Mouse (Mus musculus): ENCODE results near the gene Eipr1.
"Not testable (repeated sequence)": the region's sequence is repeated elsewhere in the genome, so short reads cannot be mapped to it uniquely, and the experiment has no call there.

Gene Eipr1

GRCm38 (mm10) chr12:28751508-28752263 is at the start of gene Eipr1:
Gene Eipr1 (plus strand): TSS chr12:28751803.
- peak; percentile 88 to 90 for DNase-seq

DNA sequence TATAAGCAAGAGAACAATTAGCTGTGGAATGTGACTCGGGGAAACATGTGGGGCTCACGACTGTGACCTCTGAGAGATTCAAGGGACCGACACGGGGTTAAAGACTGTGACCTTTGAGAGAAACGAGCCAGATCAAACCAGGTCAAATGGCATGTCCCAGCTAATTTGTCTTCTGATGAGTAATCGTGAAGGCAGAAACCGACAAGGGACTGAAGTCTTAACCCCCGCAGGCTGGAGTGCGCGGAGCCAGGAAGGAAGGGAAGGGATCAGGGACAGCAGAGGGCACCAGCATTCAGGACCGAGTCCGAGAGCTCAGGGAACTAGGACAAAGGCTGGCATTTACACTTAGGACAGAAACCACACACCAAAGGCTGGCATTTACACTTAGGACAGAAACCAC is 47.2 kb upstream of the Eipr1 start:
- peak; percentile 22 to 43 for DNase-seq

- DNase-seq, result no peak
These were observed 46.4 kb upstream of the Eipr1 start for GRCm38 (mm10) chr12:28705204-28705603.

- no peak for DNase-seq
These were observed 43.4 kb upstream of the Eipr1 start for GRCm38 (mm10) chr12:28708154-28708553.

GRCm38 (mm10) chr12:28710566-28711185 is 40.9 kb upstream of the Eipr1 start:
- DNase-seq, result no peak

DNA sequence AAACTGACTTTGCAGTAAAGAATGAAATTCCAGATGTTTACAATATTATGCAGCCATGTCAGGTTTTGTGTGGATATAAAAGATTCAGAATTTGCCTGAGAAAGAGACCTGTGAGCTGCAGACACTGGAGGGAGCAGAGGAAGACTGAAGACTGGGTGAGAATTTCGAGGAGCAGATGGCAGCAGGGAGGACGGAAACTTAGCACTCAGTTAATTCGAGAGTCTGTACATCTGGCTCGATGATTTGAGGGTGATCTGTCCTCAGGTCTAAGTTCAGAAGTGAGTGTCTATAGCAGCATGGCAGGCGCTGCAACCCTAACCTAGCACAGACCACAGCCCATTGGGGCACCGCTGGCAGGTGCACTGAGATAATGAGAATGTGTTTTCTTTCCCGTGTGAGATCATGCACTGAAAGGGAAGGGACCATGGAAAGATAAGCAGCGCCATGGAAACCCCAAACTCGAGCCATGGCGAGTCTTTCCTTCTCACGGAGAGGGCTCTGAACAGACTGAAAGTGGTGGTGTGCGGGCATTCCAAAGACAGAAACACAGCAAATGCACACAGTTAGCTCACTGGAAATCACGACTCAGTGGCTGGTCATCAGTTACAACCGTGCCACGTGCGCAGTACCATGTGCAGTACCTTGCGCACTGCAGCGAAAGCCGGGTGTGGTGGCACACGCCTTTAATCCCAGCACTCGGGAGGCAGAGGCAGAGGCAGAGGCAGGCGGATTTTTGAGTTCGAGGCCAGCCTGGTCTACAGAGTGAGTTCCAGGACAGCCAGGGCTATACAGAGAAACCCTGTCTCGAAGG is 36.6 kb upstream of the Eipr1 start:
- no peak for DNase-seq

DNA sequence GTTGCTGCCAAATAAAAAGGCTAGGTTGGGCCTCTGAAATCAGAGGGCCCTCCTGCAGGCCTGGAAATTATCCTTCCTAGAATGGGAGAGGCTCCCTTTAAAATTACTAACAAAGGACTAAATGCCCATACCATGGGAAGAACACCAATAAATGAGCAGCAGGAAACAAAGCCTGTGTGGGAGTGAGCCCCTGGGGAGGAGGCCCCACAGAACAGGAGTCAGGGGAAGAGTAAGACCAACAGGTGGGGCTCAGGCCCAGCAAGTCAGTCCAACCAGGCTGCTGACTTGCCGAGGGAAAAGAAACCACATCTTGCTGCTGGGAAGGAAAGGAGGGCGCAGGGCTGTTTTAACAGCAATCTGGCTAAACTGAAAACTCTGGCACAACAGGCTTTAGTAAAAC is 34.5 kb upstream of the Eipr1 start:
- no peak for DNase-seq

GRCm38 (mm10) chr12:28718106-28718505 is 33.5 kb upstream of the Eipr1 start:
- no peak for DNase-seq

GRCm38 (mm10) chr12:28724366-28724765 is 27.2 kb upstream of the Eipr1 start:
- DNase-seq, result no peak

DNA sequence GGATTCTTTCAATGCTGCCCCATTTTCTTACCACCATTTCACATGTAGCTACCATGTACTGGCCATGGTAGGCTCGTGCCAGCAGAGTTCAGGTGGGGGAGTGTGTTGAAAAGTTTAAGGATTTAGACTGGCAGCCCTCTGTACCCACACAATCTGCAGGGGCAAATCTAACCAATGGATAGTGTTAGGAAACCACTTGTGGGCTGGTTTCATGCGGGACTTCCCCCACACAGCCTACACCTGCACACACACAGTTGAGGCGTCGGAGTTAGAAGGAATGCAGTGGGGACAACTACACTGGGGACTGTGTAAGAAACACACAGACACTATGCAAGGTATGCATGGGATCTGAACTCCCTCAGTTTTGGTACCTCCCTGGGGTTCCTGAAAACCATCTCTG is 25.4 kb upstream of the Eipr1 start:
- DNase-seq, result no peak

GRCm38 (mm10) chr12:28727061-28727460 is 24.5 kb upstream of the Eipr1 start:
- no peak for DNase-seq

DNA sequence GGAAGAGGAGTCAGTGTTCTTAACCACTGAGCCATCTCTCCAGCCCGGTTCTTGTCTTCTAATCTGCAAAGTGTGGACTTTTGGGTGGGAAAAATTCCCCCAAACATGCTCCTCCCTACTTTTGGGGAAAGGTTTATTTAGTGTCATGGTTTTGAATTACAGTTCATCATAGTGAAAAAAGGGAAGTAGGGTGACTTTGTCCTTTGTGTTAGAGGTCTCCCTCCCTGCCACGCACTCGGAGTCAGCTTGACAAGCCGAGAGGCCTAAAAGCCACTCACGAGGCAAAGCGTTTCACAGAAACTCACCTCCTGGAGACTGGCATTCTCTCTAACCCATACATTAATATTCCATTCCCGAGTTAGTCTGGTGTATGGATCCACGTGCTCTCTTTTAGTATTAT is 19.0 kb upstream of the Eipr1 start:
- no peak for DNase-seq

DNA sequence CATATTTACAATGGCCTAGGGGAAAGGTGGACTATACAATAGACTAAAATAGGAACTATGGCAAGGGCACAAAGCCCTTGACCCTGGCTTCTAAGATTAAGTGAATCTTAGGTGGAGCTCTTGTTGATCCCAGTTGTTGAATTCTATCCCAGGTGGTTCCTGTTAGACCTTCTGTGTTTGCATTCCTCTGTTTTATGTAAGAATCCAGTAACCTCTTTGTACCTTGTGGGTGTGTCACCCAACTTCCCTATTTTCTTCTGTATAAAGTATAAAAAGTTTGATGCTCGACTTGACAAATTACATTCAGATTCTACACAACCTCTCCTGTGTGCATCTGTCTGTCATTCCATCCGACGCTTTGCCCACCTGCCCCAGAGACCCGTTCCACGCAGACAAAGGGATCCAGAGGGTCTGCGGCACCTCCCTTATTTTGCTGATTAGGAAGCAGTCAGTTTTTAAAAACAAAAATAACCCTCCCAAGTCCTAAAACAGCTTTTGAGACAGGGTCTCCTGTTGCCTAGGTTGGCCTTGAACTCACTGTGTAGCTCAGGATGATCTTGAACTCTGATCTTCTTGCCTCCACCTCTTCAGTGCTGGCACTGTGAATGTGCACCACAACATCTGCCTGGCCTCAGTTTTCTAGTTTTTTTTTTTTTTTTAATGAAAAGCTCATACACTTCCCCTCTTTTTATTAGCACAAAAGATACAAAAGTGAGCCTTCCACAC is 17.9 kb upstream of the Eipr1 start:
- DNase-seq, result not testable (repeated sequence)

DNA sequence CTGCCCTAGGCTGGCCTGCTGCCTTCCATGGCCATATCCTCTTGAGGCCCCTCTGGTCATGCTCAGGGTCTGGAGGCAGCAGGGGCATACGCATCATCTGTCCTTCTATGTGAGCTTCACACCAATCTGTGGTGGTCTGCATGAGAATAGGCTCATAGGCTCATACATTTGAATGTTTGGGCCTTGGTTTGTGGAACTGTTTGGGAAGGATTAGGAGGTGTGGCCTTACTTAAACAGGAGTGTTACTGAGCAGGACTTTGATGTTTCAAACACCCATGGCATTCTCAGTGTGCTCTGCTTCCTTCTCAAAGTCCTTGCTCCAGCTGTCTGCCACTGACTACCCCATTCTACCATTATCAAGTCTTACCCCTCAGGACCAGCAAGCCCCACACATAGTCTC is 17.3 kb upstream of the Eipr1 start:
- no peak for DNase-seq

GRCm38 (mm10) chr12:28735293-28735692 is 16.3 kb upstream of the Eipr1 start:
- no peak for DNase-seq

GRCm38 (mm10) chr12:28743328-28743727 is 8.3 kb upstream of the Eipr1 start:
- no peak for DNase-seq

DNA sequence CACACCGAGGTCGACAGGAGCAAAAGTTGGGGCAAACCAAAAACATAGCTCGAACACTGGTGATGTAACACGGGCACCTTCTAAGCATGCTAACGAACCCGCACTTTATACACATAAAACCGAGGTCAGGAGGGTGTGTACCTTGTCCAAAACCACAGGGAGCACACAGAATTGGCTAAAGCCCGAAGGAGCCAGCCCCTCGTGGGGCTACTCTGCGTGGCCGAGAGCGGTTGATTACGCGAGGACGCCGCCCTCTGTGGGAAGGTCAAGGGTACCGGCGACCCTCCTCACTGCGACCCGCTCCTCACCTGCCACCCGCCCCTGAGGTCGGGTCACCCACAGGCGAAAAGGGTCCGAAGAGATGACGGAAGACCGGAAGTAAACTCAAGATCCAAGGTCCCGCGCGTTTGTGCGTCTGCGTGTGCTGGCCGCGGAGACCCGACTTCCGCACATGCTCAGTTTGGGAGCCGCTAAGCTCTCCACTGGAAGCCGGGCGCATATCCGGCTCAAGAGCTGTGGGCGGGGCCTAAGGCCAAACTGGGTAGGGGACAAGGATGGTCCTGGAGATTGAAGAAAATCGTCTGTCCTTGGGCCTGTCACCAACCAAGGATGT is 1.5 kb upstream of the Eipr1 start, which contains the start of gene Trappc12:
Gene Trappc12 (minus strand): TSS at position 452 of the 613 bp plus-strand sequence.
- DNase-seq, result peak; percentile 89 to 91

GRCm38 (mm10) chr12:28750876-28751275 is 727 bp upstream of the Eipr1 start:
- no peak for DNase-seq

- DNase-seq, result no peak
These were observed 4.4 kb downstream of the Eipr1 start for GRCm38 (mm10) chr12:28756019-28756418.

GRCm38 (mm10) chr12:28769953-28770352 is 18.4 kb downstream of the Eipr1 start:
- DNase-seq, result no peak

DNA sequence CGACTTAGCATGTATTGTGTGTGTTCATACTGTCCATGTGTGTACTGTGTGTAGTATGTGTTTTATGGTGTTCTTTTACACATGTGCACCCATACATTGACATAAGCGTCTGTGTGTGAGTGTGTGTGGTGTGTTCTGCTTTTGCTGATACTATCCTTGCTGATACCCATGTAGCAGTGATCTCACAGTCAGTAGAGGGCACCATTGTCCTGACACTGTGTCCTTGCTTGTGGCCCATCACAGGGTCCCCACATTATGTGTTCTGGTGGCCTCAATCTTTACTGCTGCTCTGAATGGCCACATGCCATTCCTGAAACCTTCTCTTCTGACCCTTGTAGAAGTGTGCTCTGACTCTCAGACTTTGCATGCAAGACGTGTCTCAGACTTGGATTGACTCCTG is 22.2 kb downstream of the Eipr1 start:
- peak; percentile 42 to 50 for DNase-seq

- DNase-seq, result no peak
These were observed 23.5 kb downstream of the Eipr1 start for GRCm38 (mm10) chr12:28775120-28775519.

Data from cerebellum, postnatal 14 days (tissue).